Mouse (Mus musculus) MEL-GATA-1-ER (cell line): Measurements from ENCODE around the gene Nsun7.
A peak's percentile ranks its signal among the peaks of the same experiment; 100 is the strongest.

ENCODE experiments used
- DNase-seq: peaks from one replicate; pipeline ENCODE4 v3.0.0-alpha.2; 2012; ENCODE audit warnings: low read depth; ENCODE audit errors: extremely low read depth

Gene Nsun7

GRCm38 (mm10) chr5:66279650-66280049 lies 20.0 kb downstream of the Nsun7 start:
- DNase-seq = peak; percentile 3

GRCm38 (mm10) chr5:66280742-66281141 lies 21.0 kb downstream of the Nsun7 start:
- DNase-seq = no peak

GRCm38 (mm10) chr5:66294106-66294625 lies 34.5 kb downstream of the Nsun7 start:
- no peak for DNase-seq

GRCm38 (mm10) chr5:66294952-66295351 lies 35.3 kb downstream of the Nsun7 start:
- DNase-seq = no peak

GRCm38 (mm10) chr5:66296116-66296515 lies 36.4 kb downstream of the Nsun7 start:
- DNase-seq = no peak

- DNase-seq = no peak
These were observed 39.2 kb downstream of the Nsun7 start for GRCm38 (mm10) chr5:66298856-66299255.

GRCm38 (mm10) chr5:66300576-66300975 lies 40.9 kb downstream of the Nsun7 start:
- no peak for DNase-seq

GRCm38 (mm10) chr5:66302085-66302815 lies 42.6 kb downstream of the Nsun7 start:
- no peak for DNase-seq

- DNase-seq = no peak
These were observed 43.2 kb downstream of the Nsun7 start for GRCm38 (mm10) chr5:66302873-66303272.

- no peak for DNase-seq
These were observed 44.8 kb downstream of the Nsun7 start for GRCm38 (mm10) chr5:66304300-66305067.

- no peak for DNase-seq
These were observed 45.8 kb downstream of the Nsun7 start for GRCm38 (mm10) chr5:66305511-66305910.

GRCm38 (mm10) chr5:66310328-66310727 lies 50.6 kb downstream of the Nsun7 start:
- no peak for DNase-seq

GRCm38 (mm10) chr5:66310806-66311205 lies 51.1 kb downstream of the Nsun7 start:
- DNase-seq = no peak

- no peak for DNase-seq
These were observed 56.1 kb downstream of the Nsun7 start for GRCm38 (mm10) chr5:66315791-66316190.

- DNase-seq = no peak
These were observed 59.6 kb downstream of the Nsun7 start for GRCm38 (mm10) chr5:66319341-66319740.

GRCm38 (mm10) chr5:66319827-66320404 lies 60.2 kb downstream of the Nsun7 start:
- no peak for DNase-seq

- no peak for DNase-seq
These were observed 63.4 kb downstream of the Nsun7 start for GRCm38 (mm10) chr5:66323131-66323530.

GRCm38 (mm10) chr5:66323603-66324002 lies 63.9 kb downstream of the Nsun7 start:
- no peak for DNase-seq

GRCm38 (mm10) chr5:66326395-66326794 lies 66.7 kb downstream of the Nsun7 start:
- DNase-seq = no peak

GRCm38 (mm10) chr5:66327949-66328726 lies 68.4 kb downstream of the Nsun7 start:
- no peak for DNase-seq

GRCm38 (mm10) chr5:66328766-66329165 lies 69.1 kb downstream of the Nsun7 start:
- no peak for DNase-seq
